Mouse (Mus musculus) C2C12 (cell line): ENCODE measurements around the gene Egfr. TPM values are rescaled to one million over a fixed set of nuclear protein-coding genes. Genes with fewer than 3 reads are reported as not detected.

ENCODE experiments used
- H3K27me3 ChIP-seq: one replicate; pipeline ENCODE4 v1.6.1; 2011; ENCODE audit not compliant: control insufficient read depth, insufficient read depth, insufficient read length
- H3K36me3 ChIP-seq: one replicate; pipeline ENCODE4 v1.6.1; 2011; ENCODE audit not compliant: control insufficient read depth, insufficient read depth
- H3K4me3 ChIP-seq: one replicate; pipeline ENCODE4 v1.5.1; 2011; ENCODE audit warnings: mild to moderate bottlenecking, control low read depth; ENCODE audit not compliant: poor library complexity, insufficient read depth, severe bottlenecking
- H3K79me2 ChIP-seq: one replicate; pipeline ENCODE4 v1.6.1; 2011; ENCODE audit not compliant: control insufficient read depth, insufficient read depth
- H3K79me3 ChIP-seq: one replicate; pipeline ENCODE4 v1.6.1; 2011; ENCODE audit warnings: low read depth, control low read depth
- H3ac ChIP-seq: one replicate; pipeline ENCODE3; 2011; ENCODE audit warnings: low read depth; ENCODE audit not compliant: control insufficient read depth, insufficient read length
- CEBPB ChIP-seq: IDR thresholded peaks from one replicate; pipeline ENCODE4 v1.6.1; 2011; ENCODE audit warnings: low read depth, mild to moderate bottlenecking, control low read depth, moderate library complexity
- CTCF ChIP-seq: IDR thresholded peaks from one replicate; pipeline ENCODE4 v1.5.1; 2011; ENCODE audit not compliant: control insufficient read depth, insufficient read depth, insufficient read length
- FOSL1 ChIP-seq: IDR thresholded peaks from one replicate; pipeline ENCODE4 v1.8.0; 2011; ENCODE audit warnings: mild to moderate bottlenecking, low read length; ENCODE audit not compliant: poor library complexity, insufficient read depth, severe bottlenecking
- MAX ChIP-seq: IDR thresholded peaks from one replicate; pipeline ENCODE4 v1.6.1; 2011; ENCODE audit warnings: mild to moderate bottlenecking, control low read depth
- MYOD1 ChIP-seq: IDR thresholded peaks from one replicate; pipeline ENCODE4 v1.6.1; 2011; ENCODE audit warnings: low read depth; ENCODE audit not compliant: control insufficient read depth, insufficient read length
- MYOG ChIP-seq: IDR thresholded peaks from one replicate; pipeline ENCODE4 v1.6.1; 2011; ENCODE audit not compliant: control insufficient read depth, insufficient read length; ENCODE audit errors: extremely low read depth
- USF1 ChIP-seq: IDR thresholded peaks from one replicate; pipeline ENCODE4 v1.6.1; 2011; ENCODE audit warnings: low read depth, mild to moderate bottlenecking, control low read depth, moderate library complexity
- polyA plus RNA-seq: library from polyadenylated mRNA; unstranded; fragments of >200 nt; fragmentation: generic; extraction: Trizol; gene quantifications from one replicate; pipeline ENCODE4 v1.2.1, GENCODE M21; 2012; ENCODE audit warnings: missing spikeins

Egfr gene
- polyA plus RNA-seq, 1 experiment = 3.8 TPM

GRCm38 (mm10) chr11:16740691-16741611 is 11.1 kb upstream of the Egfr start:
- Histone ChIP-seq H3K27me3 (no peaks in the 10 kb centered on the region), H3K79me2 (no peaks in the 10 kb centered on the region), H3K79me3 (no peaks in the 10 kb centered on the region), H3K4me3 (no peak overlapping the region), H3K36me3 (no peaks in the 10 kb centered on the region), H3ac (no peak overlapping the region)
- TF ChIP-seq MYOG = no peak
- no peak for TF ChIP-seq MYOD1
- TF ChIP-seq MAX = no peak
- TF ChIP-seq USF1 = no peak
- TF ChIP-seq CEBPB = no peak
- no peak for TF ChIP-seq FOSL1
- no peak for TF ChIP-seq CTCF

DNA sequence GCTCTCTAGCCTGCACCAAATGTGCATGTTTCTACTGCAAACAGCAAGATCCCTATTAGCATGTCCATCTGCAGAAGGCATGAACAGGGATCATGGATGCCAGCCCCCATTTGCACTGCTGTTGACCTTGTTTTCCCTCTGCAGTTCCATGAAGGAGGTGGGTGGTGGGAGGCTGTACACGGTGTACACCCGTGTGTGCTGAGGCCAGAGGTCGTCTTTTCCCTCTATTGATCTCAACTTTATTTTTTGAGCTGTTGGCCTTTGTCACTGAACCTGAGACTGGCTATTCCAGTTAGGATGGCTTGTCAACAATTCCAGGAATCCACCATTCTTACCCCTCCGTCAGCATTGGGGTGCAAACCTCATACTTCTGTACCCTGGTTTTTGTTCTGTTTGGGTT is 9.8 kb upstream of the Egfr start:
- Histone ChIP-seq H3K79me3 (no peaks in the 10 kb centered on the region), H3K27me3 (no peaks in the 10 kb centered on the region), H3K36me3 (no peaks in the 10 kb centered on the region), H3K4me3 (no peak overlapping the region), H3K79me2 (no peaks in the 10 kb centered on the region), H3ac (no peak overlapping the region)
- TF ChIP-seq FOSL1 (no peak), MYOG (no peak), USF1 (no peak), CTCF (no peak), CEBPB (no peak), MAX (no peak), MYOD1 (no peak)

DNA sequence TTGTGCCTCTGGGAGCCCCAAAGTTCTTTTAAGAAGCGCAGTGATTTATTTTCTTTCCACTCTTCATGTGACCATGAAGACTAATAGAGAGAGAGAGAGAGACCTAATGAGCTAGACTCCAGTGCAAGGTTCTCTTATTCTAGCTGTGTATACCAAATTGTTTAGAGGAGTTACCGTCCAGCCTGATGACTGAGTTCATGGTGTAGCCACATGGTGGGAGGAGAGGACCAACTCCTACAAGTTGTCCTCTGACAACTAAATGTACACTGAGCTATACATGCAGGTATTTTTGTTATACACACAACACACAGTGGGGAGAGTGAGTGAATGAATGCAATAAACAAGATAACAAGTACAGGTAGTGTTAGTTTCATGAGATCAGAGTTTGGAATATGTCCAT is 9.2 kb upstream of the Egfr start:
- Histone ChIP-seq H3ac (no peak overlapping the region), H3K27me3 (no peaks in the 10 kb centered on the region), H3K79me3 (no peaks in the 10 kb centered on the region), H3K4me3 (no peak overlapping the region), H3K79me2 (no peaks in the 10 kb centered on the region), H3K36me3 (no peaks in the 10 kb centered on the region)
- TF ChIP-seq MYOD1 (no peak), CTCF (no peak), CEBPB (no peak), FOSL1 (no peak), MAX (no peak), USF1 (no peak), MYOG (no peak)

GRCm38 (mm10) chr11:16751457-16751982 is 483 bp upstream of the Egfr start:
- TF ChIP-seq CTCF = no peak
- H3K36me3 ChIP-seq = no peaks in the 10 kb centered on the region
- H3K4me3 ChIP-seq = peak overlapping the region; percentile 52

DNA sequence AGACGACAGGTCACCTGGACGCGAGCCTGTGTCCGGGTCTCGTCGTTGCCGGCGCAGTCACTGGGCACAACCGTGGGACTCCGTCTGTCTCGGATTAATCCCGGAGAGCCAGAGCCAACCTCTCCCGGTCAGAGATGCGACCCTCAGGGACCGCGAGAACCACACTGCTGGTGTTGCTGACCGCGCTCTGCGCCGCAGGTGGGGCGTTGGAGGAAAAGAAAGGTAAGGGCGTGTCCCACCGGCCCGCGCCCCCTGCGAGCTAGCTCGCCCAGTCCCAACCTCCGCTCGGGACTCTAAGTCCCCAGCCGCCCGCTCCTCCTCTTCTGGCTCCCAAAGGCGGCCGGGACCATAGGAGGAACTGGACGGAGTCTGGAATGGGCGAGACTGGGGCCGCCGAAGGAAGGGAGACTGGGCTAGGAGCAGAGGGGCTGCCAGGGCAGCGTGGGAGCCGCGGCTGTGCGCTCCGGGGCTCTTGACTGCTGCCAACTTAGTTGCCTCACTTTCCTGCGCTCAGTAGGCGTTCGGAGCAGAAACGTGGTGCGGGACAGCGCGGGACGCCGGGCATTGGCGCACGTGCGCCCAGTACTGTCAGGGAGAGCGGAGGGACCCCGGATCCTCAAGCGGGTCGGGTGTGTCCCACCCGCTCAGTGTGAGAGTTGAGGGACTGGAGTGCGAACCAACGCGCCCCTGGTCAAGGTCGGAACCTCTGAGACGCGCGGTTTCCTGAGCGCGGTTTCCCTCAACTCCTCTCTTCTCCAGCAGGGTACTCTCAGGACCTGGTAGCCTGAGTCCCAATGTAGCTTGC is 548 bp downstream of the Egfr start:
- TF ChIP-seq MAX = peak; percentile 69
- TF ChIP-seq CEBPB = no peak
- no peak for TF ChIP-seq USF1
- TF ChIP-seq MYOD1 = no peak
- TF ChIP-seq CTCF = no peak
- Histone ChIP-seq H3K79me2 (peaks cover 16% of the 10 kb centered on the region), H3K4me3 (peak overlapping the region; percentile 52)

More at GRCm38 (mm10) chr11:16751457-16751982, 483 bp upstream of the Egfr start:
- Histone ChIP-seq H3K79me3 (no peaks in the 10 kb centered on the region), H3K27me3 (no peaks in the 10 kb centered on the region), H3ac (peak overlapping the region; percentile 38), H3K79me2 (peaks cover 16% of the 10 kb centered on the region)

More for the DNA sequence above, 548 bp downstream of the Egfr start:
- Histone ChIP-seq H3K79me3 (peaks cover 2% of the 10 kb centered on the region), H3K27me3 (no peaks in the 10 kb centered on the region), H3ac (peak overlapping the region; percentile 81), H3K36me3 (no peaks in the 10 kb centered on the region)
